Mouse (Mus musculus): ENCODE measurements around the gene Fancm.
"Not testable (repeated sequence)": the region's sequence is repeated elsewhere in the genome, so short reads cannot be mapped to it uniquely, and the experiment has no call there.

Fancm gene

DNA sequence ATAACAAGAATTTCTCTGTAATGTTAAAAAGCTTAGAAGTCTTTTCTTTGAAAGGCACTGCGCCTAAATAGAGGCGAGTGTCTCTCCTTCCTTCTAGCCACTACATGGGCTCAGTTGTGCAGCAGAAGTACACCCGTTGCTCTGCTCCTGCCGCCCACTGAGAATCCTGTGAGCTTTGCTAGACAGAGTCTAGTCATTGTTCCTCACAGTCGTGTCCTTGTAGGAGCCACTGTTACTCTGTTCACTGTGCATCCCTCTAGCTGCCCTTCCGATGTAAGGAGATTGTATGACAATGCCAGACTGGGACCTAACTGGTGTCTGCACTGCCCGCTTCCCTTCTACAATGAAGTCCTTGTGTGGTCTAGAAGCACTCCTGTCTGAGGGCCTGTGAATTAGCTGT is 43.6 kb downstream of the Fancm start:
- DNase-seq (ENCODE audit: extremely low read depth, insufficient read length, low spot score) = no peak

DNA sequence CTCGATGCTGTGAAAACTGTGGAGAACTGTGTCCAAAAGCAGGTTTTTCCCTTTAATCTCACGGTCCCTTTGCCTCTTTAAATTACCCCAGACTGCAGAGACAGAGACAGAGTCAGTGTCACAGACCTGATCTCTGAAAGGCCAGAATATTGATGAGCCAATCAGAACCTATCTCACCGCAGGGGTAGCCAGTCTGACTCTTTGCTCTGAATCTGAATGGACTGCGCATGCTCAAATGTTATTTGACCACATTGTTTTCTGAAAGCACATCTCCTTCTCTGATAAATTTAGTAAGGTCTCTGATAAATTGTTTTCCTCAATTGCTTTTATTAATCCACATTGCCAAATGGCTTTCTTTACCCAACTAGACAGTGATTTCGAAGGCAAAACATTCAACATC is 44.0 kb downstream of the Fancm start:
- no peak for DNase-seq (ENCODE audit: extremely low read depth, insufficient read length, low spot score)

DNA sequence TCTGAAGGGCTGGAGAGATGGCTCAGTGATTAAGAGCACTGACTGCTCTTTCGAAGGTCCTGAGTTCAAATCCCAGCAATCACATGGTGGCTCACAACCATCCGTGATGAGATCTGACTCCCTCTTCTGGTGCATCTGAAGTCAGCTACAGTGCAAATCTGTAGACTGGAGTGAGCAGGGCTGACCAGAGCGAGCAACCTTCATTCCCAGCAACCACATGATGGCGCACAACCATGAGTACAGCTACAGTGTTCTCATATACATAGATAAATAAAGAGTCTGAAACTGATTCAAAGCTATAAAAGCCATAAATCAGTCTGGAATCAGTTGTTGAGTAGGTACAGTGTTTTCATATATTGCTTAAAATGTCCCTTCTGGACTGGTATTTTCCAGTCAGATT is 60.7 kb downstream of the Fancm start:
- DNase-seq (ENCODE audit: extremely low read depth, insufficient read length, low spot score) = not testable (repeated sequence)

DNA sequence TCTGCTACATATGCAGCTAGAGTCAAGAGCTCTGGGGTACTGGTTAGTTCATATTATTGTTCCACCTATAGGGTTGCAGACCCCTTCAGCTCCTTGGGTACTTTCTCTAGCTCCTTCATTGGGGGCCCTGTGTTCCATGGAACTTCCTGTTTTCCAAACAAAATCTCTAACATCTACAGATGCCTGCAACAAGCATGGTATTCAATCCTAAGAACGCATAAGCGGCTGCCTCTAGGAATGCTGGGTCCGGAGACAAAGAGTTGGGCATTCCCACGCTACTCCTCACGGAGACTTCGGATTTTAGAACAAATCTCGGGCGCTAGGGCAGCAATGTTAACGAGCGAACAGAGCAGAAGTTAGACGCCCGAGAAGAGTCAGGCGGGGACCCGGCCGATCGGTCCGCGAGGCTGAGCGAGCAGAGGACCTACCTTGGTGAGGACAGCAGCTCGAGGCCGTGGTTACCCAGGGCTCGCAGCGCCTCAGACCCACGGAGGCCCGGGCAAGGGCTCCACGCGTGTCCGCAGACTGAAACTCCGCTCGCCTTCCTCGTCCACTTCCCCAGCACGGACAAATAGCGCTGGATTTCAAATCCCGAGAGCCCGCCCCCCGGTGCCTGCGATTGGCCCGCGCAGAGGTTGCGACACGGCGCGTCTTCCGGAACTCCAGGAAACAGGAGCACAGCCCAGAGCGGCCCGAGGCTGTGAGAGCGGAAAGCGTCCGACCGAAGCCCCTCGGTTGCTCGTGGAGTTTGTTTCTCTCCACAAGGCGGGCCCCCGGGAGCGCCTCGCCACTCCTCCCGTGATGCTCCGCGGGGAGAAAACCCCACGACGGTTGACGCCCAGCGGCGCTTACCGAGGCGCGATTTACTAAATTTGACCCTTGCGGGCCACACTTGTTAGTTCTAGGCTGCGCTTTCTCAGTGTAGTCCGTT is 96.9 kb downstream of the Fancm start, which contains the start of gene Mis18bp1:
Gene Mis18bp1 (minus strand): TSS at position 584 of the 931 bp plus-strand sequence.
- peak; percentile 99 for DNase-seq (ENCODE audit: extremely low read depth, insufficient read length, low spot score)

GRCm38 (mm10) chr12:65172959-65173358 is 97.6 kb downstream of the Fancm start:
- DNase-seq (ENCODE audit: extremely low read depth, insufficient read length, low spot score) = not testable (repeated sequence)

GRCm38 (mm10) chr12:65173736-65174135 is 98.3 kb downstream of the Fancm start:
- no peak for DNase-seq (ENCODE audit: extremely low read depth, insufficient read length, low spot score)

Data from 3134 (cell line).